Mouse (Mus musculus): ENCODE measurements around the gene Nlrp5. TPM values are rescaled to one million over a fixed set of nuclear protein-coding genes. Genes with fewer than 3 reads are reported as not detected.
"Not testable (repeated sequence)": the region's sequence is repeated elsewhere in the genome, so short reads cannot be mapped to it uniquely, and the experiment has no call there.

The Nlrp5 gene
- polyA plus RNA-seq (2015; fragmentation: Nextera tagmentation; extraction: Ambion mirVana): not detected in 2 replicates

GRCm38 (mm10) chr7:23385589-23385988 lies at the start of gene Nlrp5:
Gene Nlrp5, plus strand, starts transcription at chr7:23385889.
- Histone ChIP-seq H3K9ac (replicated peaks) (no peak within 1 kb of the TSS), H3K4me1 (no peaks in the 10 kb centered on the region), H3K4me2 (no peak within 1 kb of the TSS), H3K27me3 (replicated peaks) (no peaks in the 10 kb centered on the region), H3K27ac (replicated peaks) (no peak within 1 kb of the TSS), H3K36me3 (no peaks in the 10 kb centered on the region), H3K4me3 (replicated peaks) (no peak within 1 kb of the TSS), H3K9me3 (replicated peaks) (peaks cover 23% of the 10 kb centered on the region; the same call in 1 of the 2 replicates)
- no peak for ATAC-seq (ENCODE audit: low FRiP score)
- 73% methylated on average over 10 of the region's 10 CpGs for WGBS

DNA sequence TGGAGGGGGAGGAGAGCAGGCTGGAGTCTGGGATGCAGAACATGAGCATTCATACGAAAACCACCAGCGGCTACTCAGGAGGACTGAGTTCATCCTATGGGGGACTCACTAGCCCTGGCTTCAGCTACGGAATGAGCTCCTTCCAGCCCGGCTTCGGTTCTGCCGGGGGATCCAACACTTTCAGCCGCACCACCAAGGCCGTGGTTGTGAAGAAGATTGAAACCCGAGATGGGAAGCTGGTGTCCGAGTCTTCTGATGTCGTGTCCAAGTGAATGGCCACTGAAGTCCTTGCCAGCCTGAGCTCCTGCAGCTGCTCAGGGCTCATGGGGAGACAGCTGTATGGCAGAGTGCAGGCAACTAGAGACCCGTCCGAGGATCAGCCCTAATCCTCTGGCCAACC lies 27.4 kb upstream of the Nlrp5 start:
- H3K4me3 ChIP-seq (replicated peaks); H3K27ac ChIP-seq (replicated peaks); H3K4me1 ChIP-seq; H3K4me2 ChIP-seq; ATAC-seq (ENCODE audit: low FRiP score); H3K9ac ChIP-seq (replicated peaks); H3K36me3 ChIP-seq; H3K27me3 ChIP-seq (replicated peaks): not testable (repeated sequence)
- H3K9me3 ChIP-seq (replicated peaks): peaks cover 40% of the 10 kb centered on the region
- WGBS: 92% methylated on average over 13 of the region's 13 CpGs

GRCm38 (mm10) chr7:23470201-23470600 lies 84.5 kb downstream of the Nlrp5 start:
- H3K36me3 ChIP-seq; ATAC-seq (ENCODE audit: low FRiP score); H3K4me3 ChIP-seq (replicated peaks); H3K27ac ChIP-seq (replicated peaks); H3K4me2 ChIP-seq; H3K9ac ChIP-seq (replicated peaks); H3K27me3 ChIP-seq (replicated peaks); H3K4me1 ChIP-seq: not testable (repeated sequence)
- 75% methylated on average over 3 of the region's 3 CpGs for WGBS
- peaks cover 31% of the 10 kb centered on the region; the same call in 1 of the 2 replicates for H3K9me3 ChIP-seq (replicated peaks)

DNA sequence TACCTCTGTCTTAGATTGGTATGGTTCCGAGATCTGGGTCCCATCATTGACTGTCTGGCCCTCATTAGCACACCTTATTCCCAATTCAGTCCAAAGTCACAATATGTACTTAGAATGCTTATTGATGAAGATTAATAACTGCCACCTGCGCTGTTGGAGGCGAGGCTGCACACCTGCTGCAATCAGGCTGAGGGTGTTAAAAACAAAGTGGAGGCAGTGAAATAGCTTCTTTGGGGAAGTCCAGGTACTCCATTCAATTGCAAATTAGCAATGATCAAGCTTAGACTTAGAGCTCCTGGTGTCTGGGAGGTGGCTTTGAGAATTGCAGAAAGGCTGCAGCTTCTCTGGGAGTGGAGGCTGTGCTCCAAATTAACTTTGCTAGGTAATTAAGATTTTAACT lies 85.1 kb downstream of the Nlrp5 start:
- H3K9me3 ChIP-seq (replicated peaks): peaks cover 30% of the 10 kb centered on the region; the same call in 1 of the 2 replicates
- H3K4me1 ChIP-seq; H3K4me2 ChIP-seq; H3K36me3 ChIP-seq; H3K9ac ChIP-seq (replicated peaks); H3K4me3 ChIP-seq (replicated peaks); H3K27ac ChIP-seq (replicated peaks); ATAC-seq (ENCODE audit: low FRiP score); H3K27me3 ChIP-seq (replicated peaks): not testable (repeated sequence)
- WGBS: 65% methylated on average over 3 of the region's 3 CpGs

- WGBS: 69% methylated on average over 2 of the region's 2 CpGs
- not testable (repeated sequence) for H3K36me3 ChIP-seq; H3K4me3 ChIP-seq (replicated peaks)
Measured at GRCm38 (mm10) chr7:23472886-23473285, 87.2 kb downstream of the Nlrp5 start.

More at GRCm38 (mm10) chr7:23472886-23473285, 87.2 kb downstream of the Nlrp5 start:
- not testable (repeated sequence) for H3K27me3 ChIP-seq (replicated peaks); H3K27ac ChIP-seq (replicated peaks); ATAC-seq (ENCODE audit: low FRiP score); H3K4me2 ChIP-seq; H3K9ac ChIP-seq (replicated peaks); H3K4me1 ChIP-seq
- peaks cover 23% of the 10 kb centered on the region; the same call in 1 of the 2 replicates for H3K9me3 ChIP-seq (replicated peaks)

Small RNA genes within 50 kb of the gene (microRNA-seq; reads per million reads assigned to microRNA genes)
- gene Gm25196: not detected

Other genes with a start within 250 kb of the Nlrp5 start
- gene Gm10662, start 241.4 kb upstream of the Nlrp5 start, polyA plus RNA-seq (2015; fragmentation: Nextera tagmentation; extraction: Ambion mirVana): not detected in 2 replicates
- not detected in 2 replicates for gene Vmn1r165, start 168.6 kb upstream of the Nlrp5 start, polyA plus RNA-seq (2015; fragmentation: Nextera tagmentation; extraction: Ambion mirVana)
- not detected in 2 replicates for gene Vmn1r166, start 134.2 kb upstream of the Nlrp5 start, polyA plus RNA-seq (2015; fragmentation: Nextera tagmentation; extraction: Ambion mirVana)
- gene Gm6902, start 107.0 kb upstream of the Nlrp5 start, polyA plus RNA-seq (2015; fragmentation: Nextera tagmentation; extraction: Ambion mirVana): not detected in 2 replicates
- gene Nlrp4e, start 84.7 kb upstream of the Nlrp5 start, polyA plus RNA-seq (2015; fragmentation: Nextera tagmentation; extraction: Ambion mirVana): not detected in 2 replicates
- gene Vmn1r167, start 121.3 kb downstream of the Nlrp5 start, polyA plus RNA-seq (2015; fragmentation: Nextera tagmentation; extraction: Ambion mirVana): not detected in 2 replicates
- not detected in 2 replicates for gene Vmn1r168, start 153.8 kb downstream of the Nlrp5 start, polyA plus RNA-seq (2015; fragmentation: Nextera tagmentation; extraction: Ambion mirVana)
- gene Vmn1r169, start 189.6 kb downstream of the Nlrp5 start, polyA plus RNA-seq (2015; fragmentation: Nextera tagmentation; extraction: Ambion mirVana): not detected in 2 replicates
- not detected in 2 replicates for gene Vmn1r170, start 220.3 kb downstream of the Nlrp5 start, polyA plus RNA-seq (2015; fragmentation: Nextera tagmentation; extraction: Ambion mirVana)
- not detected in 2 replicates for gene Vmn1r171, start 244.8 kb downstream of the Nlrp5 start, polyA plus RNA-seq (2015; fragmentation: Nextera tagmentation; extraction: Ambion mirVana)

Measured in neural tube, embryonic 15.5 days (tissue).